Mouse (Mus musculus) naive thymus-derived CD4-positive, alpha-beta T cell, adult 2 months (primary cell): ENCODE data around the gene BC052040.

ENCODE experiments used
- DNase-seq: peaks from one replicate; pipeline ENCODE4 v3.0.0-alpha.2; 2011; ENCODE audit warnings: low read depth

Gene BC052040

DNA sequence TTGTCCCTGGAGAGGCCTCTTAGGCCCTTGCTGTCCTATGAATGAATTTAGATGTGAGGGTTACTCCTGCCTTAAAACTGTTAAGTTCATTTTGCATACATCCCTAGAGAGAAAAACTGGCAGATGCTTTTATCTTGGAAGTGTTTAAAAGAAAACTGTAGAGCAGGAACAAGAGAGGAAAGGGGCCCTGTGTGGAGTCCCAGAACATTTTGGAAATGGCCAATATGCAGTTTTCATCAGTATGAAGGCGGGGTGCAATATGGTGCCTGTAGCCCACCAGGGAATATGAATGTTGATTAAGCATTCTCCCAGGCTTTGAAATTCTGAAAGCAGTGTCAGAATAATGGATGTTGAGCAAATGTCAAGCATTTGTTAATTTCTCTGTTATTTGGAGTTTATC lies 19.8 kb downstream of the BC052040 start:
- DNase-seq, result no peak

DNA sequence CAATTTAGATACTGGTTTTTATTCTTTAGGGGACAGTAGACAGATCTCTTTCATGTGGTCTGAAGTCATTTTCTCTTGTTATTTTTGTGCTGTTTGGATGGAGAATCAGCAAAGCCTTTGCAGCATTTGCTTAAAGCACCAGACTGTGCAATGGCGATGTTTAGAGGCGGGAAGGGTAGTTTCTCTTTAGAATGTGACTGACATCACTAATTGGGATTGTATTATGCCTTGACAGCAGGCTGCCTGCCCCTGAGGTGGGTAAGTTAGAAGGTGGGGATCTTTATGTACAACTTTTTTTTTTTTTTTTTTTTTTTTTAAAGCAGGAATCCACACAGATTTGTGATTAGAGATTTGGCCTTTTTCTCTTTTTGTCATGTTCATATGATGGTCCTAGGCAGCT lies 20.6 kb downstream of the BC052040 start:
- DNase-seq, result no peak

DNA sequence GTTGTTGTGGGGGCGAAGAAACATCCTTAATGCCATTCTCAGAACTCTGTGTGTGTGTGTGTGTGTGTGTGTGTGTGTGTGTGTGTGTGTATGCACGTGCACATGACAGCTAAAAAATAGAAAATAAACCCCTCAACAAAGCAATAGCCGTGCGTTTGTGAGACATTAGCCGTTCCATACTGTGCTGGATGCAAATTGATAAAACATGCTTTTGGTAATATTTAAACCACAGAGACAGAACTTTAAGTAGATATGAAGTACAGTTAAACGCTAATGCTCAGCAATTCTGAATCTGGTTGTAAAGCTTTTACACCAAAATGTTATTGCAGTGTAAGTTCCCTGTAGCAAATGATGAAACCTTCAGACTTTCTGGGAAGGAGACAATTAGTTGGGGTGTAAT lies 22.6 kb downstream of the BC052040 start:
- DNase-seq, result no peak

DNA sequence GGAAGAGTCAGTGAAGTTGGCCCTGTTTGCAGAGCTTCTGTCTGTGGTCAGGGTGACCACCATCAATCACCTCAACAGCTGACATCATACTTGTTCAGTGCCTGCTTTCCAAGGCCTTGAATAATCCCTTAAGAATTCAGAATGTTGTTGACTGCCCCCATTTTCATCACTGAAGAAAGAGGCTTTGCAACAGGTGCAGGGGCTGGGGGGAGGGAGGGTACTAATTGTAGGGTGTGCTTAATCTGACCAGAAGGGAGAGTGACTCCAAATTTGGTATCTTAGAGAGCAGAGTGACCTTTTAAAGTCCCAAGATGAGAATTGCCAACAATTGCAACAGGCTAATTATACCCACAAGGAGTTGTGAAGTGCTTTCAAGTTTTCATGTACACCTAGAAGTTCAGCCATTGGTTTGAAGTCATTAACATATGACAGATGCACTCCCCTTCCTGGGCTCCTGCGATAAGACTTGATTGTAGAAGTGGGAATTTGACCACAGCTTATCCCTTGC lies 24.4 kb downstream of the BC052040 start:
- DNase-seq, result no peak

DNA sequence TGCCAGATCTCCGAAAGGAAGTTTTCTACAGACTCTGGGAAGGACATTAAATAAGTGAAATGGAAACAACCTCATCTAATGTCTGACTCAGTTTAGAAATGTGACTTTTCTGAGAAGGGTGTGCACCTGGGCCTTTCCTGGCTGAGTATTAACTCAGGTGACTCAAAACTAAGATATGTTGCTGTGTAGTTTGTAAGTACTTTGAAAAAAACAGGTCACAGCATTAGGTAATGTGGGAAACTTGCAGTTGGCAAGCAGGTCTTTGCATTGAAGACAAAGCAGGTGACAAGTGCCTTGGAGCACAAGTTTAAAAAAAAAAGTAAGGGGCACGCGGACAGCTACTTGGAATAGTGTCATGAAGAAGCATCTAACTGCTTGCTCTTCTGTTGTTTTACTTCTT lies 27.5 kb downstream of the BC052040 start:
- no peak for DNase-seq

DNA sequence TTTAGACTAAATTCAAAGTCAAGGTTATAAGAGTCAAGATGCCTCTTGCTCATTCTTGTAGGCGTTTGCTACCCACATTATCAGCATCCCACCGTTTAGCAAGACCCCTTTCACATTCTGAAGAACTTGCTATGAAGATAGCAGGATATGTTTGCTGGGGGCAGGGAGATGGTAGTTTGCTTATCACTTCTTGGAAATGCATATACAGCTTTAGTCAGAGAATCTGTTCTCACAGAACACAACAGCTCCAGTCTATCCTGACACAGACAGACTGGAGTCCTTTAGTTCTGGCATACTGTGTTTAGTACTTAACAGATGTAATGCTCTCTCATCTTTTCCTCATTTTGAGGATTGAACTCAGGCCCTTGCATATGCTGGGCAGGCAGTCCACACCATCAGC lies 28.6 kb downstream of the BC052040 start:
- DNase-seq, result no peak

DNA sequence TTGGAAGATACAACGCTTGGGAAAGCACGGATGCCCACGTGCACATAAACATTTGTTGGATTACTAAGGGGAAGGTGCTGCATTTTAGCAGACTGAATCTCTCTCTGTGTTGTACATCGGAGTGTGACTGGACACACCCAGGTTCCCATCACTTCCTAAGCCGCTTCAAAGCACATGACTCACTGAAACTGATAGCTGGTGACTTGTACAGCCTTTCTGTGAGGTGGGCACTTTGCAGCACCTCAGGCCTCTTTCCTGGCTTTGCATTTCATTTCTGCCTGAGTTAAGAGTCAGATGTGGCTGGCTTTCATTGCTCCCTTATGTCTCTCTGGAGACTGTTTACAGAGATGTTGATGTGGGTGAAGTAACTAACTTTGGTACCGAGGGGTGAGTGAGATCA lies 29.0 kb downstream of the BC052040 start:
- DNase-seq, result no peak

DNA sequence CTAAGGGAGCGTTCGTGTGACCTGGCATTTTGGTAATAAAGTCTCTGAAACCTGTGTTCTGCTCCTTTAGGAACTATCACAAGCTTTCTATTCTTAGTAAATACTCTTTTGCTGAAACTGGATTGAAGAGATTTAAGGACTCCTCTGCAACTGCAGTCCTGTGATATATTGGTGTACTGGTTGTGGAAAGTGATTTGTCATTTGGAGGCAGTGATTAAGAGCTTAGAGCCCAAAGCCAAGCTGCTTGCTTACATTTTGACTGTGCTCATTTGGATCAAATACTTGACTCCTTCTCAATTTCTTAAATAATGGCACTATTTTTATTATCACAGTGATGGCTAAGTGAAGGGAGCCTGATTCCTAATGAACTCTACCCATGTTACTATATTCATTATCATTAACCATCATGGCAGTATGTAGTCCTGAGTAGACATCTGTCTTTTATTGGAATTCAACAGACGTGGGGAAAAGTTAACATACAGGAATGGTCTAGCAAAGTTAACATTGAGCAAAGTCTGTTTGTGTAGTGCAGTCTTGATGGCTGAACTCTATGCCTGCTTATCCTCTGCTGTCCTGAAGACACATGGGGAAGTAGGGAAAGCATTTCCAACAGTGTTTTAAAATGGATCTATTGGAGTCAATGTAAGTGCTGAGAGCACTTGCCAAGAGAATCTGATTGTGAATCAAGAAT lies 32.5 kb downstream of the BC052040 start:
- DNase-seq, result no peak

DNA sequence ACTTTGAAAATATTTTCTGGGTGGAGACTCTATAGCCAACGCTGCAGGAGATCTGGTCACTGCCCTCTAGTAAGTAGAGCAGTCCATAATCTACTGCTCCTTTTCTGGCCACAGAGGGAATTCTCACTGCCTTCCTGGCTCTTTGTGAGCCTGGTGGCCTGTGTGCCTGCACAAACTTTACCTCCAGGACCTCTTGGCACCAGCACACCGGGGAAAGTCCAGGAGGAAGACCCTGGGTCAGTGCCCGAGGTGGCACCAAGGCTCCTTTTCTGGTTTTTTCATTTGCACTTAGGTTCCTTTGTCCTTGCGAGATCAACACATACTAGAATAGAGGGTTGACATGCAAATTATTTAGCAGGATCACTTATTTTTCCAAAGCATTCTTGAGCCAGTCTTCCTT lies 47.0 kb downstream of the BC052040 start:
- no peak for DNase-seq

DNA sequence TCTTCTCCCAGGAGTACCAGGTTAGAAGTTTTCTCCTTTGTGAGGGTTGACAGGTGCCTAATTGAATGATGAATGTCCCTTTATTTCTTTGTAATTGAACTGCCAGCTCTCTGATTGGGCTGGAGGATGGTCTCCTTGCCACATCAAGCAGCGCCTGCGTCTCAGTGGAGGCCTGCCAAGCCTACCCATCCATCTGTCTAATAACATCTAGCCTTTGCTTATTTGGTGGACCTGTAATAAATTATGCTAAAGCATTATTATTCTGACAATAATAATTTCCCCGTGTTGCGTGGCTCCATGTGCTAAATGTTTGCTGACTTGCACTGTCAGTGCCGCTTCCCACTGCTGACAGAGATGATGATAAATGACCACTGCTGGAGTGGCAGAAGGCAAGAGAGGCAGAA lies 49.5 kb downstream of the BC052040 start:
- DNase-seq, result no peak

DNA sequence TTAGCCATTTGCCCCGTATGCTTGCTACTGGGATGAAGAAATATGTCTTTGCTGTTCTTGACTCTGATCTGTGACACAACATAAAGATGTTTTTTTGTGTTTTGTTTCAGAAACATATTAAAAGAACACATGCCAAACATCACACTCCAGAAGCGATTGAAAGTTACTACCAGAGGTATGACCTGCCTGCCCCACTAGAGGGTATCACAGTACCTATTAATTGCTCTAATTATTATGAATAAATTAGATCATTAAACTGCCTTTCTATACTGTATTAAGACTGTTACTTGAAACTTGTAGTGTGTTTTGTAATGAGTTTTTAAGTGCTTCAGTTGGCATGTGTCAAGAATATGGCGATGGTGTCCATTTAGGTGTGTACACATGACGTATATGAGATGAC lies 50.3 kb downstream of the BC052040 start:
- no peak for DNase-seq

DNA sequence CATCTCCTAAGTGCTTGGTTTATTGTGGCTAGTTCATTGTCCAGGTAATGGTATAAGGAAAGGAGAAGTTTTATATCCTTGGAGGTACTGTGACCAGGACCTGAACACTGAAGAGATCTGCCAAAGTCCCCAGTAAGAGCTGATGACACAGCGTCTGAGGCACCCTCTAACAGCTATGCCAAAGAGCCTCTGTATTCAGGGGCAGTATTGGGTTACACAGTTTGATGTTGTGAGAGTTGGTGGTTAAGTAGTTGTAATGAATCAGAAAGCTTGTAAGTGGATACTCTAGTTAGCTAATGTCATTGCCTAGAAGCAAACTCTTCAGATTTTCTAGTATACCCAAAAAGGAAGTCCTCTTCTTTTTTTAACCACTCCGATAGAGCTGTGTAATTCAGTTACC lies 68.7 kb downstream of the BC052040 start:
- no peak for DNase-seq

DNA sequence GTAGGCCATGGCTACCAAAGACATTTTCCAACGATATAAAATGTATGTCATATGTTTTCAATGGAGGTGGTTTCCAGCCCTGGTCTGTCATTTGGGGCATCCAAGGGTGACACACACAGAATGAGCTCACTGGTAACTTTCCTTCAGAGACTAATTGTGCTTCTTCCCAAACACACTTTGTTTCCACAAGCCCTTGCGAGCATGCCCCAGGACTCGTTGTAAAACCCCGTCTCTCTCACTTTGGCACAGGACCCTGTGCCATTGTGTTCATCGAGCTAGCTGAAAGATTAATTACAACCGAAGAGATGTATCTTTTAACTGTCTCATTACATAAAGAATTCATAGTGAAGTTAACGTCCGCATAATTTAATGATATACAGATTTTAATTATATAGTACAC lies 78.2 kb downstream of the BC052040 start:
- no peak for DNase-seq

DNA sequence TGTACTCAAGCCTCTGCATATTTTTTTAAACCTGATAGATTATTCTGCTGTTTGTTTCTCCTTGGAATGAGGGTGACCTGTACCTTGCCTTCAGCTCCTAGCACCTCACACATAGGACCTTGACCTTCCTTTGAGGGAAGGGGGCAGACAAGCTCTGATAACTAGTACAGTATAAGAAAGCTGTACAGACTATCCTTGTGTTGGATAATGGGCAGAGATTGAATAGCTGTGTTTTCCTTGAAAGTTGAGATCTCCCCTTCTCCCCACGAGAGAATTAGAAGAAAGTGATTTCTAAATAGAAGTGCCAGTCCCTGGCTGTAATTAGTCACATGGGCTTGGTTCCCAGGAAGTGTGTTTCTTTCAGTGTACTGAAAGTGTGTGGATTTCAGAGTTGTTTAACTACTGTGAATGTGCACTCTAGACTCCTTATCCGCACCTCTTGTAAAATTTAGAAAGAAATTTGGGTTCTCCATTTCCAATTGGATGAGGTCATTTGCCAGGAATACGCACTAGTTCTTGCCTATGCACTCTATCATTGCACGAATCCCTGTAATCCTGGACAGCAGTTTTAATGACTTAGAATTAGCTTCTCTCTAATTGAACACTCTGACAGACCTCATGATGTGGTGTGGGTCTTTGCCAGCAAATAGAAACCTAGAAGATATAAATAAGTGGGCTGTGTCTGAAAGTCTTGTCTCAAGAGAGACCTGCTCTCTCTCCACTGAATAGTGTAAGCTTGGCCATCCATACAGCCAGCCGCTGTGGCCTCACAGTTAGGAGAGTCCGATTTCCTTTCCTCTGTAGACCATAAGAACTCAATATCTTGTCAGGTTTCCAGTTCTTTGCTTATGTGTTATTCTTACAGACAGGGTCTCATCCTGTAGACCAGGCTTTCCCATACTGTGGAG lies 79.0 kb downstream of the BC052040 start:
- no peak for DNase-seq

DNA sequence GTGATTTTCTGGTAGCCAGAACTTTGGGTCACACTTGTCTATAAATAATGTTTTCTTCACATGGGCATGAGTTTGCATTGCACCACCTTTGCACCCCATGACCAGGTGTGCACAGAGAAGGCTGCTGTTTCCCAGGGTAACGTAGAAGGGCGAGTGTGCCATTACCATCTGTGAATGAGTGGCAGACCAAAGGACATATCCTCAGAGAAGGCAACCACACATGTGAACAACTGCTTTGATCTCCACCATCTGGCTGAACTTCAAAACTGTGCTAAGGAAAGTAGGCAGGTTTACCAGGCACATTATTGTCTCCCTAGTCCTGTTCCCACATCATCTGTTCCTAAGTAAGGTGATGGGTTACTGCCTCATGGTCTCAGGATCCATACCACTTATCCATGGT lies 86.0 kb downstream of the BC052040 start:
- DNase-seq, result no peak

DNA sequence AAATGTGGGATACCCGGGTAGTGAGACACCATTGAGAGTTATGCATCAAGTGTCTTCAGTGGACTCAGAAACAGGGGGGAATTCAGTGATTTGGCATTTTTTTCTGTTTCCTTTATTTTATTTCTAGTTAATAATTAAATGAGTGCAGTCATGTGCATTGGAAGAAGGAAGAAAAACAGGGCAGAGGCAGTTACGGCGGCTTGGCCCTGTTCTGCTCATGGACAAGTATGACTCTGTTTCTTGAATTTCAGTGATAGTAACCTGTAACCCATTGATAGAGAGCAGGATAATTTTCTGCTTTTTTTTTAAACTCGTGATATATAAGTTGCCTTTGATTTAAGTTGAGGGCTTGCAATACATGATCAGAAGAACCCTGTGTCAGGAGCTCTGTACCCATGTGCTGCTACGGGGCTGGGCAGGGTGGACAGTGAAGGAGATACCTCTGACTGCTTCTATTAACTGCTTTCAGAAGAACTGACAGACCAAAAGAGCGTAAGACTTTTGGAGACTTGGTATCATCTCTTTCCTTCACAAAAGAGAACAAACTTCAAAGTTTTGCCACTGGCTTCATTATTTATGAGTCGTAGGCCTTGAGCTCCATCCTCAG lies 91.6 kb downstream of the BC052040 start:
- DNase-seq, result no peak

DNA sequence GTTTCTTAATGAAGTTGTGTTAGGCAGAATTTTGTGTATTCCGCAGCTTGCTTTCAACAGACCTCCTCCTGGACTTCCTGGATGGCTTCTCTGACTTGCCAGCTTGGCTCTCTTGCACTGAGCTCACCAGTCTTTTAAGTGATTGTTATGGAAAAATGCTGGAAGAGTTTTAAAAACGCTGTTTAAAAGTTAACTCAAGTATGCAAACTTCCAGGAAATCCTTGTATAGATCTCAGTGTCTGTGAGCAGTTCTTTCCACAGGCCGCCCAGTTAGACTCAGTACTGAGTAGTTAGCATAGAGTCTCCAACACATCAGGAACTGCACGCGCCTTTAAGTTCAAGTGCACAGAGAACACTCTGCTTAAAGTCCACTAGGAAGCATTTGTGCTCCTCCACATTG lies 97.3 kb downstream of the BC052040 start:
- no peak for DNase-seq

DNA sequence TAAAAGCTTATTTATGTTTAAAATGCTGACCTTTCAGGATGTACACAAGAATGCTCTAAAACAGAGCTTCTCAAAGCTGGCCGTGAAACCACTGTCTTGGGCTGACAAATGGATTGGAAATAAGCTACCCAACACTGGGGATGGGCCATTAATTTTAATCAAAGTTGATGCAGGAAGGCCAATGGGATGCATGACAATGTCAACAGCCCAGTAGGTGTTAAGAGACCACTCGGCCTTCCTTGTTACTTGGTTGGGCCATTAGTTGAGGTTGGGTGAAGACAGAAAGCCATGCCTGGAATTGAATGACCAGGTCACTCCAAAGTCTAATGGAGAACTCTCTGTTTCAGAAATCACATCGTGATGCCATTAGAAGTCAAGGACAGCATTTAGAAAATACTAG lies 103.7 kb downstream of the BC052040 start:
- DNase-seq, result no peak

DNA sequence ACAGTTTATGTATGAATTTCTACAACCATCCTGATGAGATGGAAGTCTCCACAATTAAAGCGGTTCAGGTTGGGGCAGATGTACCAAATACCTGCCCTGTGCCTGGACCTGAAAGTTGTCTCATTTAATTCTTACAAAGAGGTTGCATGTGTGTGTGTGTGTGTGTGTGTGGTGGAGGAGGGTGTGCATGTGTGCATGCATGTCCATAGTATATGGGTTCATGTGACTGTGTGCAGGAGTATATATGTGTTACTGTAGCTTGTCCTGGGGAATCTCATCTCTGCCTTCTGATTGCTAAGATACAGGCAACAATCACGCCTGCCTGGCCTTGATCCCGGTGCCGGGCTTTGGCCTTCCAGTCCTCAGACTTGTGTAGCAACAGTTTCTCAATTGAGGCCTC lies 106.1 kb downstream of the BC052040 start:
- DNase-seq, result no peak

DNA sequence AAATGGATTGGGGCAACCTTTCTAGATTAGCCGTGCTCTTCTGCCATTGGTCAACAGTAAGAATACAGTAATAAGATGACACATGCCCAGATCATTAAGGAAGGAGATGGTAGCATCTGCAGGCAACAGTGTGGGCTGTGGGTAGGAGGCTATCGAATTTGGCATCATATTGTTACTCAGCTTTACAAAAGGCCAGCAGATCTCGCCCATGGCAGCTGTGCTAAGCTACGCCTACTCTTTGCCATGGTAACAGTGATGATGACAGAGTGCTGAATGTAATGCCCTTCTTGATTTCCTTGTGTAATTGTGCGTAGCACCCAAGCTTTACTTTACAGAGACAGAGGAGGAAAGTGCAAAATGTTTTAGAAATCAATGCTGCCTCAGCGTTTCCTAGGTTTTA lies 106.8 kb downstream of the BC052040 start:
- DNase-seq, result no peak

DNA sequence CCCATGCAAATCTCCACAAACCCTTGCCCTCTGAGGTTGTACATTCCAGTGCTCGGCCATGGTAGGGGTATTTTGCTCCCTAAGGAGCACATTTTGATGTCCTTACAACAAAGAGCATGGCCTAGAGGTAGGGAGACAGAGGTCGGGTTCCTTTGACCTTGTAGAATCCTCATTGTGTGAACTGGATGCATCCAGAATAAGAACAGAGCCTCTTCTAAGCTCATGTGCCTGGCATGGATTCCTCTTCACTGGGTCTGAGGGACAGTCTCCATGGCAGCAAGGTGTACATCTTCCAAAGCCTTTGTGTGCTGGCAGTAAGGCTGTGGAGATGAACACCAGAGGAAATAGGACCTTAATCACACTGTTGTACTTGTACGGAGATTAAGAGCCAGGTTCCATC lies 112.3 kb downstream of the BC052040 start:
- no peak for DNase-seq

DNA sequence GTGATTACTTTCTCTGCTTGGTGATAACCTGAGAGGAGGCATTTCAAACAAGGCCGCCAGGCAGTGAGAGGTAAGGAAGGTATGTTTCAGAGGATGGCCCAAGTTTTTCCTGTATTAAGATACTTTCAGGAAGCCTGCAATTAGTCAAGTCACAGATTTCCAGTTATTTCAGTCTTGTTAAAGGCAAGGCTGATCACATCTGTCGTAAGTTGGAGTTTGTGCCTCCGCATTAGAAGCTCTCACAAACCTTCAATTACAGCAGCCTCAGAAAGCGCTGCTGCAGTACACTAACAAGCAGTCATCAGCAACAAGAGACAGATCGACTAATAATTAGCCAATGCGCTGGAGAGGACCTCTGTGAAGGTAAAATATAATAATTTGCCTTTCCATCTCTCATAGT lies 112.9 kb downstream of the BC052040 start:
- no peak for DNase-seq

DNA sequence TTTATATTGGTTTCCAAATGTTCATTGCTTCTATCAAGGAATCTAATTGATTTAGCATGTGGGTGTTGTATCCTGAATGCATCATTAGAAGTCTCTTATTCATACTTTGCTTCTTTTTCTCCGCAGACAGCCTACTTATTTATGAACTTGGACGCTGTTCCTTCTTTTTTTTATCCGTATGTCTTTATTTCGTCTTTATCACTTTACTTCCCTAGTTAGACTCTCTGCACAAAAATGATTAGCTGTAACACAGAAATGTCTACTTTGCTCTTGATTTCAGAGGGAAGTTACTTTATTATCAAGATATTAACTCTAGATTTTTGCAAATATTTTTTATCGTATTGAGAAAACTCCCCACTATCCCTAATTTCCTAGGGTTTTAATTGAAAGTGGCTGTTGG lies 117.5 kb downstream of the BC052040 start:
- DNase-seq, result no peak
